12 mouse cellular contexts compared by ENCODE assay signal in genomic region chr5:64521969-64522368, GRCm38 (mm10).
DNase-seq lines count a peak whose midpoint lies in the region; ATAC-seq and TF ChIP-seq lines count a peak whose summit lies in the region.
"Had no signal": no experiment of that assay in that cellular context is flagged by ENCODE, and none has a peak within 500 bp of the region (broad histone marks: within the 10 kb centered on the region; RNA-seq: fewer than 3 reads in every experiment).

No protein-coding gene starts in this region.

- TF ChIP-seq EP300 in heart, postnatal 0 days (IDR thresholded peaks at IDR 0.05; ENCODE audit: low read depth), result no peak

- no peak for ATAC-seq in heart, postnatal 0 days (ENCODE audit: insufficient read depth, low read depth)
- ATAC-seq in common myeloid progenitor, adult 5-6 weeks (replicated peaks; ENCODE audit: low read depth, poor library complexity, severe bottlenecking), result peak; percentile 82
- no peak for ATAC-seq in stomach, embryonic 15.5 days (ENCODE audit: insufficient read depth, low FRiP score, low read depth)

- no peak overlapping the region for H3K27ac ChIP-seq in heart, postnatal 0 days (ENCODE audit: low read depth)
- peak overlapping the region; percentile 35; the same call in 1 of the 2 replicates for H3K27ac ChIP-seq in stomach, embryonic 15.5 days
- H3K27ac ChIP-seq: hindbrain, embryonic 15.5 days had no signal

- no peak overlapping the region for H3K9ac ChIP-seq in heart, postnatal 0 days (replicated peaks; ENCODE audit: low read depth, low read length)
- H3K9ac ChIP-seq in stomach, embryonic 15.5 days, result no peak overlapping the region
- H3K9ac ChIP-seq: hindbrain, embryonic 15.5 days had no signal

- H3K9me3 ChIP-seq in heart, postnatal 0 days (replicated peaks; ENCODE audit: control insufficient read depth, low read length), result no peaks in the 10 kb centered on the region
- H3K9me3 ChIP-seq in stomach, embryonic 15.5 days, result no peaks in the 10 kb centered on the region
- H3K9me3 ChIP-seq: hindbrain, embryonic 15.5 days had no signal

- H3K27me3 ChIP-seq in heart, postnatal 0 days (ENCODE audit: control insufficient read depth, insufficient read depth, low read length), result no peaks in the 10 kb centered on the region
- H3K27me3 ChIP-seq in stomach, embryonic 15.5 days (replicated peaks), result no peaks in the 10 kb centered on the region
- H3K27me3 ChIP-seq: hindbrain, embryonic 15.5 days had no signal

- H3K4me1 ChIP-seq in heart, postnatal 0 days (ENCODE audit: control insufficient read depth, insufficient read depth), result no peaks in the 10 kb centered on the region; the same call in 1 of the 2 replicates
- H3K4me1 ChIP-seq in stomach, embryonic 15.5 days, result peaks cover 10% of the 10 kb centered on the region
- H3K4me1 ChIP-seq: hindbrain, embryonic 15.5 days had no signal

- no peaks in the 10 kb centered on the region for H3K36me3 ChIP-seq in heart, postnatal 0 days (replicated peaks; ENCODE audit: control insufficient read depth, insufficient read depth, low read length)
- no peaks in the 10 kb centered on the region for H3K36me3 ChIP-seq in stomach, embryonic 15.5 days
- H3K36me3 ChIP-seq: hindbrain, embryonic 15.5 days had no signal

- no peak overlapping the region for H3K4me2 ChIP-seq in heart, postnatal 0 days (ENCODE audit: low read depth, low read length)
- H3K4me2 ChIP-seq in stomach, embryonic 15.5 days, result no peak overlapping the region
- H3K4me2 ChIP-seq: hindbrain, embryonic 15.5 days had no signal

- no peak for DNase-seq in heart, postnatal 0 days (ENCODE audit: low spot score)
- DNase-seq in heart, postnatal 25 days (ENCODE audit: low spot score), result no peak
- DNase-seq in lung, postnatal 36 days, result peak; percentile 17
- no peak for DNase-seq in lung, adult 18-20 months
- DNase-seq in urinary bladder, postnatal 36 days (ENCODE audit: low spot score in 2 of 2), result no peak
- DNase-seq in layer of hippocampus, postnatal 14 days (ENCODE audit: low spot score in 2 of 2), result no peak
- DNase-seq: adrenal gland, adult 2 months; cerebellum, adult 9-10 months; gastrocnemius, postnatal 25 days had no signal

- H3K4me3 ChIP-seq in heart, postnatal 0 days (ENCODE audit: low read depth, low read length), result no peak overlapping the region
- H3K4me3 ChIP-seq in stomach, embryonic 15.5 days (replicated peaks), result no peak overlapping the region
- H3K4me3 ChIP-seq: hindbrain, embryonic 15.5 days had no signal

- intact Hi-C loops in heart, postnatal 25 days (cut with DNase I), result no loop called here

- peak; percentile 19 for TF ChIP-seq CTCF in heart, postnatal 0 days (IDR thresholded peaks at IDR 0.05; ENCODE audit: low read depth)

- 35% methylated on average over 5 of the region's 5 CpGs for WGBS in heart, postnatal 0 days
- WGBS in stomach, embryonic 15.5 days, result 41% methylated on average over 5 of the region's 5 CpGs
